Mouse (Mus musculus) Patski (cell line): Measurements from ENCODE around the gene Ccdc15. TPM values are rescaled to one million over a fixed set of nuclear protein-coding genes. Genes with fewer than 3 reads are reported as not detected.

Source experiments
- ATAC-seq: fragments of 100-300 bp; one replicate; pipeline ENCODE4 v1.8.0; 2021
- CTCF ChIA-PET: fragments of 350-600 bp; sonication (Branson Sonifier 250); formaldehyde crosslinking; loops from one replicate; lab custom pipeline; 2022; ENCODE audit warnings: inconsistent platforms; lab: Charles Lee
- POLR2A ChIA-PET: fragments of 350-600 bp; sonication (Branson Sonifier 250); formaldehyde crosslinking; loops from one replicate; lab custom pipeline; 2022; ENCODE audit warnings: antibody characterized with exemption, inconsistent platforms; lab: Charles Lee
- DNase-seq: peaks from one replicate; pipeline ENCODE4 v3.0.0-alpha.2; 2011; ENCODE audit warnings: low read depth, low spot score
- H3K27me3 ChIP-seq: fragments of 371-371 bp; one replicate; pipeline ENCODE4 v1.5.1; 2021
- CTCF ChIP-seq: fragments of 100-300 bp; IDR thresholded peaks from one replicate; pipeline ENCODE4 v1.5.1; 2021
- in situ Hi-C: fragments of 300-500 bp; cut with MboI; formaldehyde crosslinking; loops from 3 replicates; pipeline ENCODE4 v1.11.1; 2018; ENCODE audit warnings: low pct_unique_long_range_greater_than_20kb, mixed read lengths
- polyA plus RNA-seq: library from polyadenylated mRNA; unstranded; gene quantifications from one replicate; pipeline ENCODE4 v1.2.3, GENCODE M21; 2021

The Ccdc15 gene
- polyA plus RNA-seq, 1 experiment from 2014 or later = 1.3 TPM

GRCm38 (mm10) chr9:37367301-37368080 lies 19.3 kb upstream of the Ccdc15 start, which contains the start of gene Hepacam:
Gene Hepacam, plus strand, starts transcription at chr9:37367351.
- in situ Hi-C loops = no loop called here
- no peak for TF ChIP-seq CTCF
- POLR2A ChIA-PET = no interaction called here
- peaks cover 8% of the 10 kb centered on the region for H3K27me3 ChIP-seq
- ATAC-seq = no peak
- DNase-seq = no peak
- CTCF ChIA-PET = no interaction called here

GRCm38 (mm10) chr9:37365706-37366105 lies 17.5 kb upstream of the Ccdc15 start:
- H3K27me3 ChIP-seq = peaks cover 8% of the 10 kb centered on the region
- DNase-seq = no peak
- CTCF ChIA-PET = interaction anchor here (1.6 kb wide), 1 partner anchor 9 kb away, joined by 5 read pairs; no protein-coding TSS in a partner anchor
- in situ Hi-C loops = no loop called here
- no peak for ATAC-seq
- no peak for TF ChIP-seq CTCF
- POLR2A ChIA-PET = interaction anchor here (0.6 kb wide), 1 partner anchor 396 kb away, joined by 3 read pairs; no protein-coding TSS in a partner anchor

- POLR2A ChIA-PET = no interaction called here
Measured at GRCm38 (mm10) chr9:37364392-37364791, 16.2 kb upstream of the Ccdc15 start.

GRCm38 (mm10) chr9:37363551-37363950 lies 15.3 kb upstream of the Ccdc15 start:
- ATAC-seq = no peak
- in situ Hi-C loops = no loop called here
- ChIA-PET POLR2A (no interaction called here), CTCF (interaction anchor here (1.4 kb wide), 1 partner anchor 10 kb away, joined by 3 read pairs; no protein-coding TSS in a partner anchor)
- no peak for DNase-seq
- TF ChIP-seq CTCF = no peak
- H3K27me3 ChIP-seq = peaks cover 4% of the 10 kb centered on the region

More at GRCm38 (mm10) chr9:37364392-37364791, 16.2 kb upstream of the Ccdc15 start:
- no peak for TF ChIP-seq CTCF
- in situ Hi-C loops = no loop called here
- H3K27me3 ChIP-seq = peaks cover 4% of the 10 kb centered on the region
- DNase-seq = no peak
- CTCF ChIA-PET = no interaction called here
- ATAC-seq = no peak

GRCm38 (mm10) chr9:37362881-37363280 lies 14.6 kb upstream of the Ccdc15 start:
- DNase-seq = no peak
- ChIA-PET CTCF (interaction anchor here (1.4 kb wide), 1 partner anchor 10 kb away, joined by 3 read pairs; no protein-coding TSS in a partner anchor), POLR2A (no interaction called here)
- no peak for TF ChIP-seq CTCF
- no peak for ATAC-seq
- in situ Hi-C loops = no loop called here
- peaks cover 4% of the 10 kb centered on the region for H3K27me3 ChIP-seq

- no peak for TF ChIP-seq CTCF
- in situ Hi-C loops = no loop called here
- CTCF ChIA-PET = interaction anchor here (1.4 kb wide), 1 partner anchor 9 kb away, joined by 3 read pairs; no protein-coding TSS in a partner anchor
Measured at GRCm38 (mm10) chr9:37362084-37362483, 13.9 kb upstream of the Ccdc15 start.

GRCm38 (mm10) chr9:37359331-37360220 lies 11.3 kb upstream of the Ccdc15 start:
- ATAC-seq (peak; percentile 60), DNase-seq (no peak)
- H3K27me3 ChIP-seq = peaks cover 4% of the 10 kb centered on the region
- in situ Hi-C loops = no loop called here
- ChIA-PET POLR2A (interaction anchor here (0.9 kb wide), 1 partner anchor 10 kb away, joined by 3 read pairs; no protein-coding TSS in a partner anchor), CTCF (interaction anchor here (2.0 kb wide), 1 partner anchor 10 kb away, joined by 4 read pairs; no protein-coding TSS in a partner anchor)
- TF ChIP-seq CTCF = no peak

More at GRCm38 (mm10) chr9:37362084-37362483, 13.9 kb upstream of the Ccdc15 start:
- no peak for DNase-seq
- POLR2A ChIA-PET = interaction anchor here (0.7 kb wide), 1 partner anchor 14 kb away, joined by 3 read pairs; no protein-coding TSS in a partner anchor
- peaks cover 4% of the 10 kb centered on the region for H3K27me3 ChIP-seq
- no peak for ATAC-seq

- in situ Hi-C loops = no loop called here
- H3K27me3 ChIP-seq = no peaks in the 10 kb centered on the region
- ChIA-PET POLR2A (no interaction called here), CTCF (interaction anchor here (2.0 kb wide), 1 partner anchor 11 kb away, joined by 4 read pairs; no protein-coding TSS in a partner anchor)
- no peak for ATAC-seq
- no peak for TF ChIP-seq CTCF
- no peak for DNase-seq
Measured at GRCm38 (mm10) chr9:37358713-37359330, 10.6 kb upstream of the Ccdc15 start.

GRCm38 (mm10) chr9:37354485-37354884 lies 6.3 kb upstream of the Ccdc15 start:
- no peaks in the 10 kb centered on the region for H3K27me3 ChIP-seq
- ChIA-PET POLR2A (interaction anchor here (0.6 kb wide), 1 partner anchor 250 kb away, joined by 6 read pairs; no protein-coding TSS in a partner anchor), CTCF (no interaction called here)
- no peak for TF ChIP-seq CTCF
- ATAC-seq (no peak), DNase-seq (no peak)
- in situ Hi-C loops = no loop called here
